Mouse (Mus musculus) NIH3T3 (cell line): ENCODE data around the gene Apol7b.
A peak's percentile ranks its signal among the peaks of the same experiment; 100 is the strongest.

Experiments
- DNase-seq: peaks from one replicate; pipeline ENCODE4 v3.0.0-alpha.2; 2012; ENCODE audit warnings: low read depth

Apol7b gene

GRCm38 (mm10) chr15:77384340-77385030 lies 62.8 kb downstream of the Apol7b start:
- no peak for DNase-seq

- no peak for DNase-seq
Observed at GRCm38 (mm10) chr15:77382880-77383279, 64.4 kb downstream of the Apol7b start.

DNA sequence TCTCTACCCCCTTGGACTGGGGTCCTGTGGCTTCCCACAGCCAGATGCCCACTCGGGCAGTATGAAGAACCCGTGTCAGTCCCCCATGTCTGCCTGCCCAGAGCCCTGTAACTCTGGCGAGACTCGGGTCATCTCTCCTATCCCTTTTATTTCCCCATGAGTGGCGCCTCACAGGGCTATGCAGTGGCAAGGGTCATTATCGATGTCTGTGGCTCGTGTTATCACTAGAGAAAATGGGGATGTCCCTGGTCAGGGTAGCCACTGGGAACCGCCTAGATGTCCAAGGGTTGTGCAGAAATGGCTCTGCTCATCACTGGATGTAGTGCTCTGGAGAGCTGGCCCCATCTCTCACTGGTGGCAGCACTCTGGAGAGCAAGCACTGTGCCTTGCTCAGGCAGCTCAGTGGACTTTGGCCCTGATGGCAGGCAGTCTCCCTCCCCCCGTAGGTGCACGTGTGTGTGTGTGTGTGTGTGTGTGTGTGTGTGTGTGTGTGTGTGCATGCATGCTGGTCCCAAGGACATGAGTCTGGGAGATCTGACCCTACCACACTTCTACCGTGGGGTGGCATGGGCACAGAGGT lies 64.9 kb downstream of the Apol7b start:
- DNase-seq: no peak

DNA sequence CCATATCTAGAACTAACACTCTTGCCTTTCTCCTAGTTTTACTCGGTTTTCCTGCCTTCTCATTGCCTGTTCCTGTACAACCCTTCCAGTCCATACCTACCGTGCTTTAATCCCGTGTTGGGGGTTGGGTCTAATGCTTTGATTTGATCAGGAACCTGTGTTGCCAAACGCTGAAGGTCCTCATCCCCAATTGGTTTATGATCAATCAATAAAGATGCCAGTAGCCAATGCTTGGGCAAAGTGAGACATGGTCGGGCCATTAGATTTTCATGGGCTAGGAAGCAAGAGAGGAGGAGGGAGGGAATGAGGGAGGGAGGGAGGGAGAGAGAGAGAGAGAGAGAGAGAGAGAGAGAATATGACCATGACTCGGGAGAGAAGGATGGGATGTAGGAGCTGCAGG lies 65.8 kb downstream of the Apol7b start:
- DNase-seq: no peak

- DNase-seq: peak; percentile 77
Observed at GRCm38 (mm10) chr15:77379921-77380320, 67.4 kb downstream of the Apol7b start.

GRCm38 (mm10) chr15:77377419-77377818 lies 69.9 kb downstream of the Apol7b start:
- DNase-seq: no peak

DNA sequence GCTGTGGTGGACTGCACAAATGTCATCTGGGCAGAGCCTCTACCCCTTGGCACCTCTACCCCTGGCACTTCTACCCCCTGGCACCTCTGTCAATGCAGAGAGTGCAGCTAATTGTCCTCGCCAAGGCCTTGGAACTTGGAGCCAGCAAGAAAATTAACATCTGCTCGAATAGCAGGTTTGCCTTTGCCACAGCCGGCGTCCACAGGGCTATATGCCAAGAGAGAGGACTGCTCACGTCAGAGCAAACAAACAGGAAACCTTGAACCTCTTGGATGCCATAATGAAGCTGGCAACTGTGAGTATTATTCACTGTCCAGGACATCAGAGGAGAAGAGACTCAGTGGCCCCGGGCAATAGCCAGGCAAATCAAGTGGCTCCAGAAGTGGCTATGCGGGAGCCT lies 70.4 kb downstream of the Apol7b start:
- DNase-seq: peak; percentile 44
